Mouse (Mus musculus) spleen, postnatal 0 days (tissue): ENCODE measurements around the gene Ash1l. TPM values are rescaled to one million over a fixed set of nuclear protein-coding genes. Genes with fewer than 3 reads are reported as not detected.

ENCODE experiments used
- polyA plus RNA-seq: library from polyadenylated mRNA; unstranded; fragments of >200 nt; fragmentation: Nextera tagmentation; extraction: Ambion mirVana; gene quantifications from 2 replicates; pipeline ENCODE4 v1.2.1, GENCODE M21; 2015

The Ash1l gene
- polyA plus RNA-seq: 10.3 and 12.4 TPM in 2 replicates

GRCm38 (mm10) chr3:88950576-88951326 is at the start of gene Ash1l, which contains the start of gene Dap3:
TSS of gene Ash1l (plus strand) at chr3:88950622.
TSS of gene Dap3 (minus strand) at chr3:88951181.

DNA sequence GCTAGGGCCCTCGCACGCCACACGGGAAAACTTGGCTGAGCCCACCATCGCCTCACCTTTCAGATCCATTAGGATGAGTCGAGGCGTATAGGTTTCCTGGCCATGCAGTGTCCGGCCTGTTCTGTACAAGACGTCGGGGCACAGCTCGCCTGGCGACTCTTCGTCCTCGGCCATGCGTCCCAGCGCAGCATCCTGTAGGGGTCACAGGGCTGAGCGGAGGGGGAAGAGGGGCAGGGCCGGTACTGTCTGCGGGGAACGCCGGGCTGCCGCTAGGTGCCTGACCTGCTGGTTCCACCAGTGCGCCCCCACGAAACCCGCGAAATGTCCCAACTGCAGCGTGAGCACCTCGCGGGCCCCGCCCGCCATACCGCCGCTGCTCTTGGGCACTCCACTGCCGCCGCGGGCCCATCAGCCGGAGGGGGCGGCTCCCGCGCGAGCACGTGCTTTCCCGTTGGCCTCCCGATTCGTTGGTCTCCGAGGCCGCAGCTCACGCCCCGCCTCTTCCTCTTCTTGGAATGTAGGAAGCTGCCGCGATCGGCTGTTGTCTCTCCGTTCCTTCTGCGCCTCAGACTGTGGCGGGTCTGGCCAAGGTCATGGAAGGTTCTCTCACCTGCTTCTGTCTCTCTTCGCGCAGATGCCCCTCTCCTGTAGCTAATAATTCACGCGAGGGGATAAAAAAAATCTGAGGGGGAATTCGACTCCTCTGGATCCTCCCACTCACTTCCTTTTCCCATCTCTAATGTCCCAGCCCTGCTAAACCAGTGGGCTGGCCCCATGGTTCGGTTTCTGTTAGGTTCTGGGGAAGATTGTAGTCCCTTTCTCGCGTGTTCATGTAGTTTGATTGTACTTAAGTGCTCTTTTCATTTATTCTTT is 36.7 kb upstream of the Ash1l start, which contains the start of gene Msto1:
Gene Msto1 (minus strand): TSS at position 489 of the 873 bp plus-strand sequence.

GRCm38 (mm10) chr3:89093175-89093574 is 142.8 kb downstream of the Ash1l start, which contains the start of gene Rusc1:
TSS of gene Rusc1 (minus strand) at chr3:89093311.

DNA sequence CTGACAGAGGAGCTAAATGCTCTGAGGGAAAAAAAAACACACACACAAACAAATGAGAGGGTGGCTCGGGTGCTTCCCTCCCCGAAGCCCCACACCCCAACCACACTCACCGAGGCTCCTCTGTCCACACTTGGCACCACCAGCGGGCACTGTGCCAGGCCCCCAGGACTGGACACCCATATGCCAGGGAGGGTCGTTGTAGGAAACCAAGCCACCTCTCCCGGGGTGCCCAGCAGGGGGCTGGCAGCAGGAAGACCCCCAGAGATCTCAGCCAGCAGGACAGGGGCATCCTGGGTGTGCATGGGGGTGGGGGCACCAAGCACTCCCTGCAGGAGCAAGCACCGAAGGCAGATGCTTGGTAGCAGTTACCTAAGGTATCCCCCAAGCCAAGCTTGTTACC is 150.4 kb downstream of the Ash1l start, which contains the start of gene Gm43738:
Gene Gm43738 (minus strand): TSS at position 289 of the 400 bp plus-strand sequence.

DNA sequence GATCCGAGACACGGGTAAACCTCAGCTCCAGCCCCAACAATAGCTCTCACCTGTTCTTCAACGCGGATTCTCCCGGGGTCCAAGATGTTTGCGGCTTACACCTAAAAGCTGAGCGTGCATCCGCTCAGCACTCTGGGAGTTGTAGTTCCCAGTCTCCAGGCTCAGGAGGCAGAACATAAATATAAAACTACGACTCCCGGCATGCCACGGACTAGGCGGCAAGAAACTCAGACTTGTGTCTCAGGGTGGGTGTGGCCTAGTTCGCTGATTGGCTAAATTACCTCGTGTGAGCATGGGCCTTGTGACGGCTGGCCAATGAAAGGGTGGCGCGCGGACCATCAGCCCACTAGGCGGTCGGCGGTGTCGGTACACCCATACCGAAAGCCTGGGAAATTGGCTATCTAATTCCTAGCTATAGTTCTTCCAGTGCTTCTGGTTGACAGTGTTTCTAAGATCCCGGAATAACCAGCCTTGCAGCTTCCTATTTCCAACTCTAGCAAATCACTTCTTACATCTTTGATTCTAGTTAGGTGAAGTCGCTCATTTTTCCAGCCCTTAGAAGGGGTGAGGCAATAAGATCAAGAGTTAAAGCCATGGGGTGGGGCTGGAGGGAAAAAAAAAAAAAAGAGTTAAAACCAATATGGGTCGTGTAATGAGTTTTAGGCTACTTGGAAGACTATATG is 151.5 kb downstream of the Ash1l start, which contains the start of gene Fdps:
Gene Fdps (minus strand): TSS at position 148 of the 683 bp plus-strand sequence.

Other genes with a start within 250 kb of the Ash1l start
- 44.7 and 51.9 TPM in 2 replicates for gene Rit1, start 233.8 kb upstream of the Ash1l start, polyA plus RNA-seq
- 0.59 and 1.4 TPM in 2 replicates for gene Syt11, start 175.5 kb upstream of the Ash1l start, polyA plus RNA-seq
- gene Gon4l, start 115.4 kb upstream of the Ash1l start, polyA plus RNA-seq: 4.6 TPM in 2 replicates
- 21.0 and 24.4 TPM in 2 replicates for gene Msto1, start 36.6 kb upstream of the Ash1l start, polyA plus RNA-seq
- gene Dap3, start 559 bp downstream of the Ash1l start, polyA plus RNA-seq: 113 and 124 TPM in 2 replicates
- gene Rusc1, start 142.7 kb downstream of the Ash1l start, polyA plus RNA-seq: 5.8 and 6.5 TPM in 2 replicates
- gene Gm43738, start 150.5 kb downstream of the Ash1l start, polyA plus RNA-seq: not detected in 2 replicates
- 52.6 and 62.7 TPM in 2 replicates for gene Fdps, start 151.3 kb downstream of the Ash1l start, polyA plus RNA-seq
- gene Pklr, start 185.5 kb downstream of the Ash1l start, polyA plus RNA-seq: 37.9 and 48.2 TPM in 2 replicates
- gene Hcn3, start 209.6 kb downstream of the Ash1l start, polyA plus RNA-seq: 0.87 and 0.97 TPM in 2 replicates
- 14.5 and 15.9 TPM in 2 replicates for gene Clk2, start 214.2 kb downstream of the Ash1l start, polyA plus RNA-seq
- gene Scamp3, start 226.9 kb downstream of the Ash1l start, polyA plus RNA-seq: 51.1 and 56.9 TPM in 2 replicates
- 3.4 and 7.0 TPM in 2 replicates for gene Fam189b, start 232.5 kb downstream of the Ash1l start, polyA plus RNA-seq